Mouse (Mus musculus) cortical plate, adult 2 months (tissue): ENCODE data around the gene Patj.

ENCODE experiments used
- CTCF ChIP-seq: fragments of 200-500 bp; IDR thresholded peaks from 2 replicates; pipeline ENCODE4 v1.5.1; 2011; ENCODE audit warnings: mild to moderate bottlenecking, control low read depth, low read length; ENCODE audit not compliant: insufficient read depth; ENCODE audit errors: extremely low read depth
- POLR2A ChIP-seq: fragments of 200-500 bp; IDR thresholded peaks from 2 replicates; pipeline ENCODE4 v1.6.1; 2011; ENCODE audit warnings: mild to moderate bottlenecking, low read length, control low read depth; ENCODE audit not compliant: insufficient read depth; ENCODE audit errors: extremely low read depth

DNA sequence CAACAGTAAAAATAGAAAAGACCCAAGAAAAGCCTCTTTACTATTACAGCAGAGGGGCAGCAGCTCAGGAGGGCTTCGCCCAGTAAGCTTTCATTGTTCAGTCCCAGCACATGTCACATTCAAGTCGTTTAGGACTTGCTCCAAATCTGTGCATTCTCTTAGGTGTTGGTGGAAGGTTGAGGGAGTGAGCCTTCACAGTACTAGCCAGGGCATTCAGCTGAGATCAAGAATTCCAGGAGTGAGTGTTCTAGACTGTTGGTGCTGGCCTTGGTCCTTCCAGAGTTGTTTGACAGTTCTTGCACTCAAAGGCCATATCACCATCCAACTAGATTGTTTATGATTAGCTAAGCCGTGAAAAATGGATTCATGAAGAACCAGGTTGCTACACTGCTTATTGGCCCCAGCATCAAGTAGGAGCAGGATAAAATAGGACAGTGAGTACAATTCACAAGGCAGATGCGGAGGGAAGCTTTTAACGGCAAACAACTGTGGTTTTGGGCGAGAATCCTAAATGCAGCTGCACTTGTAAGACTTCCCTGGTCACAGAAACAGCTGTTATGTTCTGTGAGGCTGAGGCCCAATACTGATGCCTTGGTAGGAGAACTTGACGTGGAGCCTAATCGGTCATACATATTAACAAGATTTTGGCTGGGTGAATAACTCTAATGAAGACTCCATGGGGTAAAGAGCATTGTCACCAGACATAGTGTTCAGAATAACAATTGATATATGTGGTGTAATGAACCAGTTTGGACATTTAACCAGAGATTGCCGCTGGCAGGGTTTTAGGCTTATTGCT is 225.6 kb downstream of the Patj start:
- TF ChIP-seq CTCF (no peak), POLR2A (no peak)
